Mouse (Mus musculus): ENCODE measurements around the gene Tmco3.

Gene Tmco3

DNA sequence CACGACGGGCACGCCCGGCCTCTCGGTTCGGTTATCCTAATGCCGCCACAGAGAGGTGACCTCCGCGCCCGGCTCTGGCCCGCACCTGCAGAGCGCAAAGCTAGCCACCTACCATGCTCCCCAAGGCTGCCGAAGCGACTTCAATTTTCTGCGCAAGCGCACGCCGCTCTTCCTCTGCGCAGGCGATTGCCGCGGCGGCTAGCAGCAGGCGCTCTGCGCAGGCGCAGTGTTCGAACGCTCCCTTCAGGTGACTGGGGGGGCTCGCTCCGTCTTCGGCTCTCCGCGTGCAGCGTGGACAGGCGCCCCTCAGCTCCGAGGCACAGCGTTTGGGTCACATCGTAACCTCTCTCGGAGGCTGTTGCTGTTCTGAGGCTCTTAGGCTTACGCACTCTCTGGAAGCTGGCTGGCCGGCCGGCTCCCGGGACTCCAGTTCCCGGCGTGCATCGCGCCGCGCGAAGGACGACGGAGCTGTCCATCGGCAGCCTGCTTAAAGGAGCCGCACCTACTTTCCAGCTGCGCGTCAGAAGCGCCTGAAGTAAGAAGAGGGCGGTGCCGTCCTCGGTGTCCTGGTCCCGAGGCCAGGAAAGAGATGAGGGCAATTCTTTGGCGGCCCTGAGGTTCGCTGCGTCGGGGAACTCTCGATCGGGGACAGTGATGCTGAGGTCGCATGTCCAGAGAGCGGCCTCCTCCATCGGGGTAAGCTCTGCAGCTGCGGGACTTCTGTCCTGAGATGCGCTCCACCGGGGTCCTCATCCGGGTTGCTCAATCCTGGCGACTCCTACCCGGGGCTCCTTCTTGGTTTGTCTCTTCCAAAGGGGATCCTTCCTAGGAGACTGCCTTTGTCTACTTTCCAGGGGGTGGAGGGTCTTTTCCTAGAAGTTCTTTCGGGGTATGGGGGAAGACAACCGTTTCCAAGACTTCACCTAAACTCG, at the start of gene Tmco3, which contains the start of gene Dcun1d2:
Gene Tmco3 (plus strand): TSS at position 499 of the 932 bp plus-strand sequence.
Gene Dcun1d2 (minus strand): TSS at position 440 of the 932 bp plus-strand sequence.
- peak; percentile 88 to 93 for DNase-seq (ENCODE audit: low spot score in 2 of 2)

DNA sequence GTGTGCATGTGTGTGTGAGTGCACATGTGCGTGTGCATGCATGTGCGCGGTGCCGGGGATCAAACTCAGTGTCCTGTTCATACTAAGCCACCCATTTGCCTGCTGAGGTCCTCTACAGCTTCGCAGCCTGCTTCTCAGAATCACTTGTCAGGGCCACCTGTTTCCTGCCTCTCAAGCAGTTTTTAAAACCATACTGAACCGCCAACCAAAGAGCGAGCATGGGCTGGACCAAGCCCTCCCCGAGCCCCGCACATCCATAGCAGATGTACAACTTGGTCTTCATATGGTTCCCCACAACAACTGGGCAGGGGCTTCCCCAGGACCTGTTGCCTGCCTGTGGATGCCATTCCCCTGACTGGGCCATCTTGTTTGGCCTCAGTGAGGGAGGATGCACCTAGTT, 47.9 kb upstream of the Tmco3 start:
- no peak for DNase-seq (ENCODE audit: low spot score in 2 of 2)

DNA sequence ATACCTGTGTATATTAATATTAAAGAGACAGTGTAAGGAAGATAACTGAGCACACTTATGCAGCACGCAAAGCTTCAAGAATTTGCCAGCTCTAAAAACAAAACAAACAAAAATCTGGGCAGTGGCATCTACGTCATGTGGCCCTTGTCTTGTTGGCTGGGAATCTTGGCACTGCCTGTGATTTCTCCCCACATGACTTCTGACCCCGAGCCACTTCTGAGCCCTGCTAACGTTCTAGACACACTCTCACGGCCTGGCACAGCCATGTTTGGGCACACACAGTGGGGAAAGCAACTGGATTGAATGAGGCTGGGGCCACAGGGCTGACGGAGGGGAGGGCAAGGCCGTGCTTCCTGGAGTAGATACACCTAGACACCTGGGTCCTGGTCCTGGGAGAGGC, 47.3 kb upstream of the Tmco3 start:
- no peak for DNase-seq (ENCODE audit: low spot score in 2 of 2)

GRCm38 (mm10) chr8:13242985-13243870, 44.8 kb upstream of the Tmco3 start:
- no peak for DNase-seq (ENCODE audit: low spot score in 2 of 2)

GRCm38 (mm10) chr8:13244343-13244880, 43.6 kb upstream of the Tmco3 start:
- no peak for DNase-seq (ENCODE audit: low spot score in 2 of 2)

- no peak for DNase-seq (ENCODE audit: low spot score in 2 of 2)
Observed at GRCm38 (mm10) chr8:13252837-13253236, 35.2 kb upstream of the Tmco3 start.

DNA sequence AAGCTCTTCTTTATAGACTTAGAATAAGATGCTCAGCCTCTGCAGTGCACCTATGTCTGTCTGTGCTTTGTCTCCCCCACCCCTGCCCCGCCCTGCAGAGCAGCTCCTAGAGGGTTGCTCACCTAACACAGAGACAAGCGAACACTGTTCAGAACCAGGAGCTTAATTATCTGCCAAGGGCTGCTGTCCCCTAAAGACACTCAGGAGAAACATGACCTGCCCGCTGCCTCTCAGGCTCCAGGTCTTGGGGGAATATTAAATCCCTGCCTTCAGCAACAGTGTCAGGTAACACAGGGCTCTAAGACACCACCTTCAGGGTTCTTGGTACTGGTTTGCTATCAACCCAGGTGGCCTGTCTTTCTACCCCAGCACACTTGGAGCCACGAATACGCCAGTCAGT, 34.6 kb upstream of the Tmco3 start:
- no peak for DNase-seq (ENCODE audit: low spot score in 2 of 2)

DNA sequence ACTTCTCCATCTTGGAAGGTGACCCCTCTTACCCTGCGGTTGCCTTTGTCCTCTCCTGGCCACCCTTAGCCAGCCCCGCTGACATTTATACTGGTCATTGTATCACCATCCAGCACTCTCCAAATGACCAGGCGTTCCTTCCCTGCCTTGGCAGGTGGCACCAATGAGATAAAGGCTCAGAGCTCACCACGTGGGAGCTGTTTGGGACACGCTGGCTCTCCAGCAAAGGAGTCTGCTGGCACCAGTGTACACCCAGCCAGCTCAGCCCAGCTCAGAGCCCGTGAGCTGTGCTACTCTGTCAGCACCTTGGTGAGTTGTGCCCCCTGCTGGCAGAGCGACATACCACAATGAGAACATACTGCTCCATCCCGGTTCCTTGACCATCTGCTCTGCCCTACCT, 34.0 kb upstream of the Tmco3 start, which contains the start of gene Adprhl1:
Gene Adprhl1 (minus strand): TSS at position 144 of the 400 bp plus-strand sequence.
- peak in 1 of 2 experiments; percentile 83 for DNase-seq (ENCODE audit: low spot score in 2 of 2)

GRCm38 (mm10) chr8:13263376-13263775, 24.6 kb upstream of the Tmco3 start:
- DNase-seq (ENCODE audit: low spot score in 2 of 2), result no peak

DNA sequence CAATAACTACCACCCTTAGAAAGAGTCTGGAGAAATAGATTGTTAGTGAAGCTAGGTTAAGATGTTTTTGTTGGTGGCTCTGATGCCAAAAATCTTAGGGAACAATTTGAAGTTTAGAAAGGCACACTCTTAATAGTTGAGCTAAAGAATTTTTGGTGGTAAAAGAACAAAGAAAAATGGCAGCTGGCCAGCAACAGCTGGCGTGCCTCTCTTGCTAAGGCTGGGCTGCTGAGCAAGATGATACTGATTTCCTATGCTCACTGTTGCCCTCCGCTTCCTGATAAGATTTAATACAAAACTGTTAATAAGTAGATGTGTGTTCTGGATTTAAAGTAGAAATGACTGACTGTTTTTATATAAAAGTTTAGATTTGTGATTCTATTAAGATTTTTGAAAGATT, 20.4 kb upstream of the Tmco3 start:
- DNase-seq (ENCODE audit: low spot score in 2 of 2), result no peak

- no peak for DNase-seq (ENCODE audit: low spot score in 2 of 2)
Observed at GRCm38 (mm10) chr8:13272834-13273233, 15.2 kb upstream of the Tmco3 start.

DNA sequence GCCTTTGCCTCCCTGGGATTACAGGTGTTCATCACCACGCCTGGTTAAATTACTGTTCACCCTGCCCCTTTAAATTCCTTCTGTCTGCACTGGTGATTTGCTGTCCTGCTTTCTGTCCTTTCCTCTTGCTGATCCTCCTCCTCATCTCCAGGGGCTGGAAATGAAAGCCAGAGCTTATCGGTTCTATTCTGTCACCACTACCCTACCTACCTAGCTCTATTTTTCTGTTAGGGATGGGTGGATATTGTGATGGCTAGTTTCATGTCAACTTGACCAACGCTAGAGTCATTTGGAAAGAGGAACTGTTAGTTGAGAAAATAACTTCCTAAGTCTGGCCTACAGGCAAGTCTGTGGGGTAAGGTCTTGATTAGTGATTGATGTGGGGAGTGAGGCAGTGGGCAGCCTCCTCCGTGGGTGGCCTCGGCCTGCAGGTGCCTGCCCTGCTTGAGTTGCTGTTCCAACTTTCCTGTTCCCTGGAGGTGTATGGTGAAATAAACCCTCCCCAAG, 11.0 kb upstream of the Tmco3 start:
- no peak for DNase-seq (ENCODE audit: low spot score in 2 of 2)

GRCm38 (mm10) chr8:13283200-13283599, 4.8 kb upstream of the Tmco3 start:
- DNase-seq (ENCODE audit: low spot score in 2 of 2), result no peak

DNA sequence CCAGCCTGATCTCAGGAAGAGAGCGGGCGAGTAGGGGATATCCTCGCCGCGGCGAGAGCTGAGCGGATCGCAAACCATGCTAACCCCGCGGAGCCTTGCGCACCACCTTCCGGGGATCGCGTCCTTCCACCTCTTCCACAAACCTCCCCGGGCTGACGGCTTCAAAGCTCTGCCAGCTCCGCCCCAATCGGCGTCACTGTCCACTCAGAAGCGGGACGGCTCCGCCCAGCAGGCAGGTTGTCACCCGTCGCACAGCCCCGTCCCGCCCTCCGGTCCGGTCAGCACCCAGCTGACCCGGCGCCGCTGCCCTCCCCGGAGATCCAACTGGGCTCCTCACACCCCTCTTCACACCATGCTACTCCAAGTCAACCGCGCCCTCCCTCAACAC, 692 bp upstream of the Tmco3 start:
- peak in 1 of 2 experiments; percentile 82 for DNase-seq (ENCODE audit: low spot score in 2 of 2)

GRCm38 (mm10) chr8:13288646-13289045, 656 bp downstream of the Tmco3 start:
- DNase-seq (ENCODE audit: low spot score in 2 of 2), result no peak

DNA sequence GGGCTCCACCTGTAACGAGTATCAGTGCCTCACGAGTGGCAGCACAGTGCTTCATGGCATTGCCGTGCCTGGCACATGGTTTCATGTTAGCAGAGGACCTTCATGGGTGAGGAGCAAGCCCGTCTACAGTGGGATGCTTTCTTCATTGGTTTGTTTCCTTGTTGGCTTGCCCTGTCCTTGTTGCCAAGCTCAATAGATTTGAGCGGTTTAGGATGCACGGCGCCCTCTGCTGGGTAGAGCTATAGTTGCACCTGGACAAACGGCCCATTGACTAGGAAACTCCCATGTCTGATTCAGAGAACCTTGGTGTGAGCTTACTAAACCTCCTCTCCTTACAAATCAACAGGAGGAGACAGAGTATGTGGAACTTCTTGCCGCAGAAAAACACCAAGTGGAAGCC, 4.4 kb downstream of the Tmco3 start:
- DNase-seq (ENCODE audit: low spot score in 2 of 2), result peak in 1 of 2 experiments; percentile 81

DNA sequence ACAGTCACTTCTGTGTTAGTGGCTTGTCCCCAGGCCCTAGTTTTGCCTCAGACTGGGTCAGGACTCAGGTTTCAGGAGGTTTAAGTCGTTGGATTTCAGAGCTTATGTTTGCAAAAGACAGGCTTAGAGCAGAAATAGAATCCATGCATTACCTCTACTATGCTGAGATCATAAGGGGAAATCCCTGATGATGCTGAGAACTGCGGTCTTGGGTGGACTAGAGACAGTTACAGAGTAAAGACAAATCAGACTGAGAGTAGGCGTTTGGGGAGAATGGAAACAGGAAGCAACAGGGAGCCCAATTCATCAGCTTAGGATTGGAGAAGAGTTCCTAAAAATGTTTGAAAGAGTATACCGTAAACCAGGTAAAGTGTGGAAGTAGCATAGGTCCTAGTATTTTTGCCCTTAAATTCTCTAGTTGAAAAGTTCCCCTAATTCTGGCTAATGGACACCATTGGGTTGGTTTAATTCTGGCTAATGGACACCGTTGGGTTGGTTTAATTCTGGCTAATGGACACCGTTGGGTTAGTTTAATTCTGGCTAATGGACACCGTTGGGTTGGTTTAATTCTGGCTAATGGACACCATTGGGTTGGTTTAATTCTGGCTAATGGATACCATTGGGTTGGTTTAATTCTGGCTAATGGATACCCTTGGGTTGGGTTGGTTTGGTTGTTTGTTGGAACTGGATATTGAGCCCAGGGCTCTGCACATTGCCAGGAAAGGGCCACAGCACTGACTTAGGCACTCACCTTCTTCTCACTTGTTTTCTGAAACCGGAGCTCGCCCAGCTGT, 5.9 kb downstream of the Tmco3 start:
- DNase-seq (ENCODE audit: low spot score in 2 of 2), result no peak

DNA sequence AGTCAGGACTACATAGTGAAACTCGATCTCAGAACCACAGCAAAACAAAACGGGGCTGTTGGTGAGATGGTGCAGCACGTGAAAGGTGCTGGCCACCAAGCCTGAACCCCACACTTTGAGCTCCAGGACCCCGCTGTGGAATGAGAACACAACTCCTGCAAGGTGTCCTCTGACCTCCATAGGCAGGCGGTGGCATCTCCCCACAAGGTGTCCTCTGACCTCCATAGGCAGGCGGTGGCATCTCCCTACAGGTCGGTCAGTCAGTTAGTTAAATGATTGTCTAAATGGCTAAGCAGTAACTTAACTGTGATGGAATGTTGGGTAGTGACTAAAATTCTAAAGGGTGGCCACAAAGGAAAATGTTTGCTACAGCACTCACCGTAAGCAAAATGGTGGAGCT, 11.6 kb downstream of the Tmco3 start:
- DNase-seq (ENCODE audit: low spot score in 2 of 2), result no peak

DNA sequence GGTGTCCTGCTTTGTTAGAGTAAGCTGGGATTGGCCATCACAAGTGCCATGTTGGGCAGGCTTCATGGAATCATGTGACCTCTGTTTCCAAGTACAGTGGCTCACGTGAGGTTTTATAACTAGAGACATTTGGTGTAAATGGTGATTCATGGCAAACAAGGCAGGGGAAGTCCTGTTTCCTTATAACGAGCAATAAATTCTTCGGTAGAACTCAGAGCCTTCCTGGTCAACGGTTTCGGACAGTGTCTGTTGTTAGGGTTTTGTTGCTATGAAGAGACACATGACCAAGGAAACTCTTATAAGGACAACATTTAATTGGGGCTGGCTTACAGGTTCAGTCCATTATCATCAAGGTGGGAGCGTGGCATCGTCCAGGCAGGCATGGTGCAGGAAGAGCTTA, 13.0 kb downstream of the Tmco3 start:
- DNase-seq (ENCODE audit: low spot score in 2 of 2), result no peak

DNA sequence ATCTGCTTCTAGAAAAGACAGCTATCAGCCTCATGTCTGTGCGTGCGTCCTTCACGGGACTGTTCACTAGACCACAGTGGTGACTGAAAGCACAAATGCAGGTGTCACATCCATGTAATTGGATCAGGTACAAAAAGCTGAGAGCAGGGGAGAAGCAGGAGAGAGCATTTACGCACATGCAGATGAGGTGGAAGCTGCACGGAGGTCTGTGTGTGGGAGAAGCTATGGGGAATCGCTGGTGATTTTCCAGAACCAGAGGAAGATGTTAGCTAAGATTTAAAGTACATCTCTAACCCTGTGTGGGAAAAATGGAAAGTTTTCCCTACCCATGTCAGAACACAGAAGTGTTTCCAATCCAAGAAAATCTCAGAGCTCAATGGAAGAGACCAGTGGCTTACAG, 17.5 kb downstream of the Tmco3 start:
- peak; percentile 33 to 36 for DNase-seq (ENCODE audit: low spot score in 2 of 2)

DNA sequence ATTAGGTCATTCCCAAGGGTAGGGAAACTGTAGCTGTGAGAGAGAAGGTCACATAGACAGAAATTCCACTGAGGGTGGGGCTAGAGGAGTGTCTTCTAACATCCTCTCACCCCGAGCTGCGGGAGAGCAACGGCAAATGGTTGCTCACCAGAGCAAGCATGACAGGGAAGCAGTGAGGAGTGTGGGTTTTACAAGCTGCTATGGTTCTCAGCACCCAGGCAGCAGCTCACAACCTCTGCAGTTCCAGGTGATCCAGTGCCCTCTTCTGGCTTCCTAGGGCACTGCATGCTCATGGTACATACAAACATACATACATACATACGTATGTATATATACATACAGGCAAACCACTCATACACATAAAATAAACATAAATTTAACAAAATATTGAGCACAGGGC, 17.9 kb downstream of the Tmco3 start:
- no peak for DNase-seq (ENCODE audit: low spot score in 2 of 2)
